Mouse (Mus musculus) bone marrow macrophage, adult 2 months (primary cell): ENCODE measurements around the gene Olfr318.
"Not testable (repeated sequence)": the region's sequence is repeated elsewhere in the genome, so short reads cannot be mapped to it uniquely, and the experiment has no call there.

ENCODE experiments used
- CTCF ChIP-seq: IDR thresholded peaks from 2 replicates; pipeline ENCODE4 v1.5.1; 2012; ENCODE audit warnings: low read depth, mild to moderate bottlenecking, low read length, moderate library complexity
- POLR2A ChIP-seq: IDR thresholded peaks from 2 replicates; pipeline ENCODE4 v1.6.1; 2012; ENCODE audit warnings: mild to moderate bottlenecking, low read depth, low read length, borderline replicate concordance

- TF ChIP-seq CTCF, POLR2A: not testable (repeated sequence)
Observed at GRCm38 (mm10) chr11:58727896-58728650, 4.3 kb upstream of the Olfr318 start.
